Mouse (Mus musculus) intestine, embryonic 14.5 days (tissue): ENCODE measurements at regions not wholly inside any gene's neighbourhood (a gene's known extent, or its start where the extent isn't known, plus 50 kb on each side); places are given as distances from the start of the nearest gene placed in this dataset.
A peak's percentile ranks its signal among the peaks of the same experiment; 100 is the strongest.
"Not testable (repeated sequence)": the region's sequence is repeated elsewhere in the genome, so short reads cannot be mapped to it uniquely, and the experiment has no call there.

Source experiments
- ATAC-seq: fragments of 200-750 bp; cut with Nextera tagmentation; replicated peaks from 2 replicates; pipeline ENCODE4 v1.8.0; 2017; ENCODE audit warnings: low read depth, moderate number of reproducible peaks, moderate TSS enrichment, moderate library complexity; ENCODE audit not compliant: low FRiP score, low TSS enrichment
- DNase-seq: peaks from one replicate; pipeline ENCODE4 v3.0.0-alpha.2; 2018; ENCODE audit warnings: low spot score
- H3K27ac ChIP-seq: fragments of 300-500 bp; sonication (generic); 2 replicates; pipeline ENCODE4 v1.5.1; 2014; ENCODE audit warnings: low read depth, mild to moderate bottlenecking, control low read depth
- H3K27me3 ChIP-seq: fragments of 300-500 bp; sonication (generic); replicated peaks from 2 replicates; pipeline ENCODE4 v1.6.1; 2014; ENCODE audit warnings: low read length, control low read depth; ENCODE audit not compliant: control insufficient read depth, insufficient read depth
- H3K36me3 ChIP-seq: fragments of 300-500 bp; sonication (generic); 2 replicates; pipeline ENCODE4 v1.6.1; 2014; ENCODE audit warnings: low read length, control low read depth; ENCODE audit not compliant: control insufficient read depth, insufficient read depth
- H3K4me1 ChIP-seq: fragments of 300-500 bp; sonication (generic); replicated peaks from 2 replicates; pipeline ENCODE4 v1.6.1; 2014; ENCODE audit warnings: low read length, control low read depth, mixed read lengths; ENCODE audit not compliant: control insufficient read depth, insufficient read depth
- H3K4me2 ChIP-seq: fragments of 300-500 bp; sonication (generic); 2 replicates; pipeline ENCODE4 v1.6.1; 2014; ENCODE audit warnings: low read length
- H3K4me3 ChIP-seq: fragments of 300-500 bp; sonication (generic); 2 replicates; pipeline ENCODE4 v1.5.1; 2014; ENCODE audit warnings: low read depth, low read length, control low read depth, mixed read lengths
- H3K9ac ChIP-seq: fragments of 300-500 bp; sonication (generic); 2 replicates; pipeline ENCODE4 v1.6.1; 2014; ENCODE audit warnings: mild to moderate bottlenecking, low read length
- H3K9me3 ChIP-seq: fragments of 300-500 bp; sonication (generic); 2 replicates; pipeline ENCODE4 v1.6.1; 2016; ENCODE audit warnings: low read length, control low read depth; ENCODE audit not compliant: control insufficient read depth
- WGBS: fragments of 180-500 bp; shearing (Covaris S2); extraction: QIAGEN DNeasy Blood & Tissue Kit; methylation state at CpG from one replicate; pipeline ENCODE4 v1.1.7; 2014; 5-methylcytosine and 5-hydroxymethylcytosine counted together

DNA sequence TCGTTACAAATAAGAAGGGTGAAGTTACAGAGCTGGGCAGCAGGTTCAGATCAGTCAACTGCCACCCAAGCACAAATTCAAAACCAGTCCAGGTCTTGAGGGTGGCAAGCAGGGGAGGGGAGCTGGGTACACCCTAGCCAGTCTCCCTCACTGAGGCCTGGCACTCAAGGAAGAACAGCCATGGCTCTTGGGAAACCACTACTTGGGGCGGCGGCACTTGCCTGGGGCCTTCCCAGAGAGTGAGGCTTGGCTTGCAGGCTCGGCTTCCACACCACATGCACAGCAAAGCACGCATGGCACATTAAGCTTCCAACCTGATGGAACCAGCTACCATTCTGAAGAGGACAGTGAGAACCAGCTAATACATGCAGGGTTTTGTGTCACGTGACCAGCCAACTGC, 127.9 kb upstream of the Pou3f3 start:
- Histone ChIP-seq H3K36me3 (no peaks in the 10 kb centered on the region), H3K27me3 (no peaks in the 10 kb centered on the region), H3K27ac (no peak overlapping the region), H3K9ac (no peak overlapping the region), H3K4me1 (no peaks in the 10 kb centered on the region), H3K9me3 (no peaks in the 10 kb centered on the region), H3K4me2 (no peak overlapping the region), H3K4me3 (no peak overlapping the region)
- no peak for DNase-seq
- ATAC-seq, result no peak
- 90% methylated on average over 6 of the region's 6 CpGs for WGBS

DNA sequence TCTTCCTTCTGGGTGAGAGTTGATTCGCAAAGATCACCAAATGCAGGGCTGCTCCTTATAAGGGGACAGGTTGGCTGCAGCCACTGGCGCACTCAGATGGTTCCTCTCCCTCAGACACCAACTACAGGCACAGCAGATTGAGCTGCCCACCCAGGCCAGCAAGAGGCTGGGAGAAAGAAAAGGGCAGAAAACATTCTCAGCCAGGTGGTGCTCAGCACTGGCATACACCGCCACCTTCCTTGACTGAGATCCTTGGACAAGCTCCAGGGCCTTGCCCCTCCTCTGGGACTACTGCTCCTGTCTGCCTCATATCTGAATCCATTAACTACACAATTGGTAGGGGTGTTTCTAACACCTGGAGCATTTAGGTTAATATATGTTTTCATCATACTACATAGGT, 110.4 kb upstream of the Pou3f3 start:
- Histone ChIP-seq H3K27ac (no peak overlapping the region), H3K36me3 (no peaks in the 10 kb centered on the region), H3K4me1 (no peaks in the 10 kb centered on the region), H3K27me3 (no peaks in the 10 kb centered on the region), H3K4me3 (no peak overlapping the region), H3K4me2 (no peak overlapping the region), H3K9ac (no peak overlapping the region), H3K9me3 (no peaks in the 10 kb centered on the region)
- no peak for DNase-seq
- 92% methylated on average over 3 of the region's 3 CpGs for WGBS
- ATAC-seq, result no peak

DNA sequence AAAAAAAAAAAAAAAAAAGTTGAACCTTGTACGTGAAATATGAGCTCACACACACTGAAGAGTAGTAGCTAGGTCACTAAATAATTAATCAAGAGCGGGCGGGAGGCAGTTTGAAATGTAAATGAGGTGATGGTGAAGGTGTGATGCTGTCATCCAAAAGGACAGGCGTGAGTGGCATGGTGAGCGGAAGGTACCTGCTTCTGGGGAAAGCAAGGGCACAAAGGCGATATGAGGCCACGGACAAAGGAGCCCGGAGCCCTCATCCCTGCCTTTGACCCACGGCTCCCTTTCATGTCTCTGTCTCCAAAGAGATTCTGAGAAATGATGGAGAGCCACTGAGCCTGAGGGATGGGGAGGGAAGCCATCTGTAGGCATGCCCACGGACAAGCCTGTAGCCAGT, 107.1 kb upstream of the Pou3f3 start:
- Histone ChIP-seq H3K4me2 (no peak overlapping the region), H3K9ac (no peak overlapping the region), H3K9me3 (no peaks in the 10 kb centered on the region), H3K4me1 (no peaks in the 10 kb centered on the region), H3K4me3 (no peak overlapping the region), H3K27me3 (no peaks in the 10 kb centered on the region), H3K36me3 (no peaks in the 10 kb centered on the region), H3K27ac (no peak overlapping the region)
- ATAC-seq (no peak), DNase-seq (no peak)
- 36% methylated on average over 10 of the region's 10 CpGs for WGBS

DNA sequence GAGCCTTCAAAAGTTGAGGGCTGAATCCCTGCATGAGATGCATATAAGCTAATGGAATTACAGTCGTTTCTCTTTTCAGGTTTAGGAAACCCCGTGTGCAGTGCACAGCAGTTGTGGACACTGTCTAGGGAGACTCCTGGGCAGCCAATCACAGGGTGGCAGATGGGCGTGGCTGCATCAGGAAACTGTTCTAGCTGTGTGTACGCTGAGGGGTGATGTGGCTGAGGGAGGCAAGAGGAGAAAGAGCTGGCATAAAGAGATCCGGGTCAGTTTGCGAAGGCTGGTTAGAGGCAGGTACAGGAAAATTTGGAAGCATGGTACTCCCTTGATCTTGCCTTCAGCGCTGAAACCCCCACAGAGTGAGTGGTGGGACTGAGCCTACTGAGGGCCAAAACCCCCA, 106.1 kb upstream of the Pou3f3 start:
- no peaks in the 10 kb centered on the region for H3K36me3 ChIP-seq
- no peak overlapping the region for H3K9ac ChIP-seq
- H3K4me2 ChIP-seq, result no peak overlapping the region
- no peak overlapping the region for H3K4me3 ChIP-seq
- H3K27me3 ChIP-seq, result no peaks in the 10 kb centered on the region
- H3K9me3 ChIP-seq, result no peaks in the 10 kb centered on the region
- ATAC-seq (peak; percentile 74), DNase-seq (no peak)
- 33% methylated on average over 7 of the region's 7 CpGs for WGBS
- H3K27ac ChIP-seq, result no peak overlapping the region
- no peaks in the 10 kb centered on the region for H3K4me1 ChIP-seq

DNA sequence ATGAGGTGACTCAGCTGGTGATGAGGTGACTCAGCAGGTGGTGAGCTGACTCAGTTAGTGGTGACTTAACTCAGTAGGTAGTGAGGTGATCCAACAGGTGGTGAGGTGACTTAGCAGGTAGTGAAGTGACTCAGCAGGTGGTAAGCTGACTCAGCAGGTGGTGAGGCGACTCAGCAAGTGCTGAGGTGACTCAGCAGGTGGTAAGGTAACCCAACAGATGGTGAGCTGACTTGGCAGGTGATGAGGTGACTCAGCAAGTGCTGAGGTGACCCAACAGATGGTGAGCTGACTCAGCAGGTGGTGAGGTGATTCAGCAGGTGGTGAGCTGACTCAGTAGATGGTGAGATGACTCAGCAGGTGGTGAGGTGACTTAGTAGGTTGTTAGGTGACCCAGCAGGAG, 103.7 kb upstream of the Pou3f3 start:
- 77% methylated on average over 1 of the region's 1 CpGs for WGBS
- H3K9me3 ChIP-seq, result no peaks in the 10 kb centered on the region
- no peaks in the 10 kb centered on the region for H3K36me3 ChIP-seq
- H3K27ac ChIP-seq, result no peak overlapping the region
- H3K4me2 ChIP-seq, result no peak overlapping the region
- no peaks in the 10 kb centered on the region for H3K27me3 ChIP-seq
- H3K4me3 ChIP-seq, result no peak overlapping the region
- no peaks in the 10 kb centered on the region for H3K4me1 ChIP-seq
- no peak for DNase-seq
- ATAC-seq, result no peak
- no peak overlapping the region for H3K9ac ChIP-seq

DNA sequence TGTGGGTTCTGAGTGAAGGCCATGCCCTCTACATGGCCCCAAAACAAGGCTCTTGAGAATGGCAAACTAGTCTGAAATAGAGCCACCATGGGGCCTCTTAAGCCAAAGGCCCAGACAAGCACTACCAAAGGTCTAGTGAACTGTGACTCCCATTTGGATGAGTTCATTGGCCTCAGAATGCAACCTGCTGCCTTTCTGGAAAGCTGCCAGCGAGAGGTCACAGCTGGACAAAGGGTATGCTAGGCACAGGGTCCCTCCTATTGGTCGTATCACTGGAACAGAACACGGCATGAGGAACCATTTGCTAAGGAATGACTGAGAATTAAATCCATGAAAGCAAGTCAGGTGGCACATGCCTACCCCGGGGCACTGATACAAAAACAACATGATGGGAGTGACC, 98.5 kb upstream of the Pou3f3 start:
- no peak overlapping the region for H3K27ac ChIP-seq
- no peak for DNase-seq
- no peak overlapping the region for H3K4me3 ChIP-seq
- no peak for ATAC-seq
- H3K27me3 ChIP-seq, result no peaks in the 10 kb centered on the region
- H3K4me1 ChIP-seq, result no peaks in the 10 kb centered on the region
- no peak overlapping the region for H3K4me2 ChIP-seq
- no peak overlapping the region for H3K9ac ChIP-seq
- H3K36me3 ChIP-seq, result no peaks in the 10 kb centered on the region
- 94% methylated on average over 4 of the region's 4 CpGs for WGBS
- no peaks in the 10 kb centered on the region for H3K9me3 ChIP-seq

DNA sequence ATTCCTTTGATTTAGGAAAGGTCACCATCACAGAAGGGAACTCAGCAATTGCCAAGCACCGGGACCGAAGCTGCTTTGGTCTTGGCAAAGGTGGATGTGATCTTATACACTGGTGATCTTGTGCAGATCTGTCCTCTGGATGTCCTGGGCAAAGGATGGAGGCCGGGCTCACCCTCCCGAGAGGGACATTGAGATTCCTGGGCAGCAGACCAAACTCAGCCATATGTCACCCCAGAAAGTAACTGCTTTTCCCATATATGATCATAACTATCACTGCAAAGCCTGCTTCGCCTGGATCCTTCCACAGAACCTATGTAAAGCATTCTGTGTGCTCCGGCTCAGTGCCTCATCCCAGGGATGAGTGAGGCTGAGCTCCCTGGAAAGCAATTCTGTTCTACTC, 96.3 kb upstream of the Pou3f3 start:
- Histone ChIP-seq H3K9ac (no peak overlapping the region), H3K27ac (no peak overlapping the region), H3K27me3 (no peaks in the 10 kb centered on the region), H3K4me1 (no peaks in the 10 kb centered on the region), H3K4me2 (no peak overlapping the region), H3K9me3 (no peaks in the 10 kb centered on the region), H3K4me3 (no peak overlapping the region), H3K36me3 (no peaks in the 10 kb centered on the region)
- DNase-seq (no peak), ATAC-seq (no peak)
- 75% methylated on average over 6 of the region's 6 CpGs for WGBS

DNA sequence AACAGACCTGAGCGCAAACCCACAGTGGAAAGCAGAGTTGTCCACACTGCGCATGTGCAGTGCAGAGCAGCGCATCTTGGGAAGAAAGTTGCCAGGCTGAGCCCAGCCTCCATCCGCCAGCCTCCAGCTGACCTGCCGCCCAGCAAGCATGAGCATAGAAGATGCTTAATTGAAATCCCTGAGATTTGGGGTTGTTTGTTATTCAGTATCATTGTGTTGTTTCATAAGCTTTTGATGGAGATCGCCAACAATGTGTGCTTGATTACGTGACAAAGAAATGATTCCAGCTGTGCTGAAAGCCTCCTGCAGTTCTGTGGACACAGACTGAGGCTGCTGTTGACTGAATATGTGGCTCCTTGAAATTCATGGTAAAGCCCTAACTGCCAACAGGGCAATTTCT, 89.3 kb upstream of the Pou3f3 start:
- WGBS, result 92% methylated on average over 7 of the region's 7 CpGs
- no peak for ATAC-seq
- Histone ChIP-seq H3K27ac (no peak overlapping the region), H3K36me3 (no peaks in the 10 kb centered on the region), H3K27me3 (no peaks in the 10 kb centered on the region), H3K4me1 (no peaks in the 10 kb centered on the region), H3K9me3 (no peaks in the 10 kb centered on the region), H3K4me2 (no peak overlapping the region), H3K4me3 (no peak overlapping the region), H3K9ac (no peak overlapping the region)
- DNase-seq, result no peak

DNA sequence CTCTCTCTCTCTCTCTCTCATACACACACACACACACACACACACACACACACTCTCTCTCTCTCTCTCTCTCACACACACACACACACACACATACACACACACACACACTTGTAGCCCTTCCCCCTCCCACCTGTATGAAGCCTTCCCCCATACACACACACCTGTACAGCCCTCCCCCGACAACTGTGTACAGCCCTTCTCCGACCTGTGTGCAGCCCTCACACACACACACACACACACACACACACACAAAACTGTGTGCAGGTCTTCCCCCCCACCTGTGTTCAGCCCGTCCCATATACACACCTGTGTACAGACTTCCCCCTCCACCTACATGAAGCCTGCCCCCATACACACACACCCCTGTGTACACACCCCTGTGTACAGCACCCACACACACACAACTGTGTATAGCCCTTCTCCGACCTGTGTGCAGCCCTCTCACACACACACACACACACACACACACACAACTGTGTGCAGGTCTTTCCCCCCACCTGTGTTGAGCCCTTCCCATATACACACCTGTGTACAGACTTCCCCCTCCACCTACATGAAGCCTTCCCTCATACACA, 88.0 kb upstream of the Pou3f3 start:
- not testable (repeated sequence) for H3K4me3 ChIP-seq, H3K4me1 ChIP-seq, H3K9me3 ChIP-seq, H3K36me3 ChIP-seq, H3K27me3 ChIP-seq, ATAC-seq, DNase-seq, H3K9ac ChIP-seq, H3K27ac ChIP-seq, H3K4me2 ChIP-seq
- 88% methylated on average over 4 of the region's 4 CpGs for WGBS
